Mouse (Mus musculus) MEL (cell line): ENCODE data around the gene Miga1. TPM values are rescaled to one million over a fixed set of nuclear protein-coding genes. Genes with fewer than 3 reads are reported as not detected.

Experiments used
- DNase-seq: peaks from one replicate; pipeline ENCODE4 v3.0.0; 2011; ENCODE audit warnings: low read depth, low spot score
- H3K27ac ChIP-seq: 2 replicates; pipeline ENCODE4 v1.5.1; 2012; ENCODE audit warnings: low read depth, mild to moderate bottlenecking, control low read depth, low read length, moderate library complexity; ENCODE audit not compliant: control insufficient read depth
- H3K27me3 ChIP-seq, 2 experiments: fragments of 150-350 bp in 1 of 2; sonication (generic) in 1 of 2; 2 replicates each; pipeline ENCODE4 v1.6.1; 2012; ENCODE audit warnings: low read length in 2 of 2, mild to moderate bottlenecking in 2 of 2, improper control_type of control experiment in 1 of 2, moderate library complexity in 1 of 2; ENCODE audit not compliant: insufficient read depth in 2 of 2, control insufficient read depth in 1 of 2
- H3K36me3 ChIP-seq, 2 experiments: 2 replicates each; pipeline ENCODE4 v1.6.1; 2012 to 2014; ENCODE audit warnings: low read length in 2 of 2, improper control_type of control experiment in 1 of 2, inconsistent platforms in 1 of 2, mild to moderate bottlenecking in 1 of 2; ENCODE audit not compliant: insufficient read depth in 2 of 2, control insufficient read depth in 1 of 2
- H3K4me1 ChIP-seq, 2 experiments: fragments of 150-350 bp in 1 of 2; sonication (generic) in 1 of 2; 2 replicates each; pipeline ENCODE4 v1.6.1; 2012; ENCODE audit warnings: low read length in 2 of 2, improper control_type of control experiment in 1 of 2, mild to moderate bottlenecking in 1 of 2; ENCODE audit not compliant: insufficient read depth in 2 of 2, control insufficient read depth in 1 of 2
- H3K4me3 ChIP-seq, 2 experiments: fragments of 150-350 bp in 1 of 2; sonication (generic) in 1 of 2; 2 replicates each; pipeline ENCODE4 v1.5.1; 2012; ENCODE audit warnings: low read depth in 2 of 2, low read length in 2 of 2, mild to moderate bottlenecking in 2 of 2, moderate library complexity in 2 of 2, control low read depth in 1 of 2, improper control_type of control experiment in 1 of 2; ENCODE audit not compliant: control insufficient read depth in 1 of 2, insufficient read depth in 1 of 2
- H3K79me2 ChIP-seq: 2 replicates; pipeline ENCODE4 v1.6.1; 2012; ENCODE audit warnings: mild to moderate bottlenecking, low read length, moderate library complexity; ENCODE audit not compliant: control insufficient read depth, poor library complexity, insufficient read depth
- H3K9ac ChIP-seq: 2 replicates; pipeline ENCODE4 v1.6.1; 2012; ENCODE audit warnings: low read depth, mild to moderate bottlenecking, control low read depth, low read length, moderate library complexity; ENCODE audit not compliant: control insufficient read depth, poor library complexity, severe bottlenecking
- H3K9me3 ChIP-seq: fragments of 150-350 bp; sonication (generic); replicated peaks from 2 replicates; pipeline ENCODE4 v1.6.1; 2012; ENCODE audit warnings: mild to moderate bottlenecking, low read length, improper control_type of control experiment, moderate library complexity; ENCODE audit not compliant: insufficient read depth
- CHD2 ChIP-seq: IDR thresholded peaks from 2 replicates; pipeline ENCODE4 v1.6.1; 2011; ENCODE audit warnings: low read length, improper control_type of control experiment
- CTCF ChIP-seq, 3 experiments: IDR thresholded peaks in 2 of 3; conservative IDR thresholded peaks in 1 of 3; 2 replicates each; pipeline ENCODE4 v1.5.1; 2011 to 2012; ENCODE audit warnings: low read length in 3 of 3, low read depth in 2 of 3, mild to moderate bottlenecking in 2 of 3, improper control_type of control experiment in 1 of 3, inconsistent platforms in 1 of 3, mixed read lengths in 1 of 3, moderate library complexity in 1 of 3; ENCODE audit not compliant: control insufficient read depth in 1 of 3, insufficient read depth in 1 of 3, poor library complexity in 1 of 3, severe bottlenecking in 1 of 3
- ETS1 ChIP-seq: IDR thresholded peaks from 2 replicates; pipeline ENCODE4 v1.6.1; 2012; ENCODE audit warnings: low read depth, mild to moderate bottlenecking, inconsistent platforms, low read length, improper control_type of control experiment, moderate library complexity
- HCFC1 ChIP-seq: IDR thresholded peaks from 2 replicates; pipeline ENCODE4 v1.6.1; 2012; ENCODE audit warnings: low read depth, mild to moderate bottlenecking, inconsistent platforms, low read length, improper control_type of control experiment, moderate library complexity
- MAX ChIP-seq: IDR thresholded peaks from 2 replicates; pipeline ENCODE4 v1.6.1; 2011; ENCODE audit warnings: low read length, improper control_type of control experiment
- MAZ ChIP-seq: IDR thresholded peaks from 2 replicates; pipeline ENCODE4 v1.6.1; 2012; ENCODE audit warnings: low read depth, mild to moderate bottlenecking, inconsistent platforms, low read length, improper control_type of control experiment
- MEF2A ChIP-seq: IDR thresholded peaks from 2 replicates; pipeline ENCODE4 v1.6.1; 2014; ENCODE audit warnings: low read depth, mild to moderate bottlenecking, inconsistent platforms, low read length, improper control_type of control experiment; ENCODE audit not compliant: poor library complexity, insufficient replicate concordance, severe bottlenecking; ENCODE audit errors: extremely low read depth
- MYB ChIP-seq: IDR thresholded peaks from 2 replicates; pipeline ENCODE4 v1.6.1; 2011; ENCODE audit warnings: mild to moderate bottlenecking, low read depth, low read length, improper control_type of control experiment
- MYC ChIP-seq: IDR thresholded peaks from 2 replicates; pipeline ENCODE4 v1.6.1; 2011; ENCODE audit warnings: low read depth, mild to moderate bottlenecking, low read length, improper control_type of control experiment, moderate library complexity
- RAD21 ChIP-seq: IDR thresholded peaks from 2 replicates; pipeline ENCODE4 v1.6.1; 2011; ENCODE audit warnings: mild to moderate bottlenecking, low read depth, low read length, improper control_type of control experiment
- SMC3 ChIP-seq: IDR thresholded peaks from 2 replicates; pipeline ENCODE4 v1.6.1; 2011; ENCODE audit warnings: low read depth, low read length, improper control_type of control experiment
- TAL1 ChIP-seq: IDR thresholded peaks from 2 replicates; pipeline ENCODE4 v1.6.1; 2012; ENCODE audit warnings: mild to moderate bottlenecking, inconsistent platforms, low read length, moderate library complexity, mixed read lengths
- ZC3H11A ChIP-seq: IDR thresholded peaks from 2 replicates; pipeline ENCODE4 v1.6.1; 2012; ENCODE audit warnings: low read depth, mild to moderate bottlenecking, inconsistent platforms, low read length, improper control_type of control experiment
- polyA plus RNA-seq, 2 experiments: library from polyadenylated mRNA; stranded (reverse) in 1 of 2; unstranded in 1 of 2; fragments of >175 nt in 1 of 2; fragments of >200 nt in 1 of 2; gene quantifications; 2 replicates each; pipeline versions ENCODE4 v1.2.1 to v1.2.4; 2012; ENCODE audit warnings: low replicate concordance in 2 of 2, low read depth in 1 of 2; ENCODE audit not compliant: insufficient read length in 2 of 2, insufficient read depth in 1 of 2, missing spikeins in 1 of 2
- total RNA-seq: library from RNA; depleted of rRNA; stranded (reverse); fragments of 300-350 nt; gene quantifications from 2 replicates; pipeline ENCODE4 v1.2.3, GENCODE M21; 2012; rRNA removed

The Miga1 gene
- total and polyA plus RNA-seq, 3 experiments, result 14.2 to 16.2 TPM; not detected in 1

GRCm38 (mm10) chr3:152225906-152226305, 114.3 kb downstream of the Miga1 start:
- Histone ChIP-seq H3K9me3 (no peaks in the 10 kb centered on the region), H3K79me2 (peaks cover 7% of the 10 kb centered on the region; the same call in 1 of the 2 replicates), H3K4me3 (no peak overlapping the region), H3K36me3 (peaks cover 54 to 77% of the 10 kb centered on the region in 2 experiments), H3K9ac (no peak overlapping the region), H3K27me3 (no peaks in the 10 kb centered on the region), H3K27ac (no peak overlapping the region), H3K4me1 (peaks cover 3 to 10% of the 10 kb centered on the region in 2 experiments)
- DNase-seq, result no peak
- no peak for TF ChIP-seq RAD21
- TF ChIP-seq MAX, result no peak
- no peak for TF ChIP-seq MAZ
- TF ChIP-seq MEF2A, result no peak
- TF ChIP-seq TAL1, result no peak
- TF ChIP-seq ZC3H11A, result no peak

GRCm38 (mm10) chr3:152224918-152225317, 115.3 kb downstream of the Miga1 start:
- Histone ChIP-seq H3K79me2 (peaks cover 7% of the 10 kb centered on the region; the same call in 1 of the 2 replicates), H3K36me3 (peaks cover 50 to 82% of the 10 kb centered on the region in 2 experiments), H3K4me3 (no peak overlapping the region), H3K9ac (no peak overlapping the region), H3K4me1 (peaks cover 2 to 9% of the 10 kb centered on the region in 2 experiments; a peak in 2 of 4 replicates), H3K27ac (no peak overlapping the region), H3K27me3 (no peaks in the 10 kb centered on the region), H3K9me3 (no peaks in the 10 kb centered on the region)
- peak in 2 of 3 experiments; percentile 26 to 46; a peak in 4 of 6 replicates for TF ChIP-seq CTCF (IDR thresholded peaks at IDR 0.05 in 2 of 3, conservative IDR thresholded peaks at IDR 0.05 in 1 of 3; ENCODE audit: control insufficient read depth in 1 of 3, insufficient read depth in 1 of 3, low read depth in 2 of 3, low read length in 3 of 3, poor library complexity in 1 of 3, severe bottlenecking in 1 of 3)
- peak; percentile 55; the same call in 1 of the 2 replicates for TF ChIP-seq MYC
- no peak for TF ChIP-seq ETS1
- TF ChIP-seq SMC3, result peak; percentile 39
- TF ChIP-seq CHD2, result no peak
- TF ChIP-seq HCFC1, result no peak
- TF ChIP-seq MYB, result no peak
- DNase-seq, result peak; percentile 57

Other genes starting within 250 kb of the Miga1 start
- gene Gipc2, start 174.2 kb downstream of the Miga1 start, total RNA-seq, result 0.27 and 0.62 TPM in 2 replicates
- under 1 TPM in 1 of 2 experiments, not detected in 1; 0.78 TPM for gene Gipc2, start 174.2 kb downstream of the Miga1 start, polyA plus RNA-seq
- 13.3 and 14.6 TPM in 2 replicates for gene Dnajb4, start 130.1 kb downstream of the Miga1 start, total RNA-seq
- 10 to 100 TPM in 1 of 2 experiments, not detected in 1; 10.7 TPM for gene Dnajb4, start 130.1 kb downstream of the Miga1 start, polyA plus RNA-seq
- 202 and 251 TPM in 2 replicates for gene Fubp1, start 130.0 kb downstream of the Miga1 start, total RNA-seq
- 100 to 1,000 TPM in 1 of 2 experiments, not detected in 1; 196 TPM for gene Fubp1, start 130.0 kb downstream of the Miga1 start, polyA plus RNA-seq
- 0.19 TPM in 1 of 2 replicates, not detected in the other for gene Nexn, start 74.1 kb downstream of the Miga1 start, total RNA-seq
- gene Nexn, start 74.1 kb downstream of the Miga1 start, polyA plus RNA-seq, result under 1 TPM in 1 of 2 experiments, not detected in 1; 0.96 TPM
- gene Usp33, start 6.1 kb upstream of the Miga1 start, total RNA-seq, result 31.0 and 34.1 TPM in 2 replicates
- gene Usp33, start 6.1 kb upstream of the Miga1 start, polyA plus RNA-seq, result 10 to 100 TPM in 1 of 2 experiments, not detected in 1; 32.3 TPM
- gene Zzz3, start 55.1 kb upstream of the Miga1 start, total RNA-seq, result 52.5 and 53.7 TPM in 2 replicates
- 100 to 1,000 TPM in 1 of 2 experiments, 10 to 100 TPM in 1; 46.1 to 507 TPM for gene Zzz3, start 55.1 kb upstream of the Miga1 start, polyA plus RNA-seq